Mouse (Mus musculus) spleen, adult 2 months (tissue): ENCODE results near the gene Mgat3. TPM values are rescaled to one million over a fixed set of nuclear protein-coding genes. Genes with fewer than 3 reads are reported as not detected.

Experiments used
- DNase-seq, 2 experiments: peaks; one replicate each; pipeline versions ENCODE4 v3.0.0 to v3.0.0-alpha.2; 2012 to 2021; ENCODE audit warnings: low spot score in 2 of 2, low read depth in 1 of 2
- H3K27ac ChIP-seq: fragments of 200-500 bp; 2 replicates; pipeline ENCODE4 v1.5.1; 2012; ENCODE audit warnings: low read length, inconsistent platforms; ENCODE audit not compliant: insufficient read depth
- H3K27me3 ChIP-seq: fragments of 200-500 bp; 2 replicates; pipeline ENCODE4 v1.6.1; 2012; ENCODE audit warnings: mild to moderate bottlenecking, moderate library complexity, low read length, inconsistent platforms; ENCODE audit not compliant: control insufficient read depth, insufficient read depth
- H3K36me3 ChIP-seq: fragments of 200-500 bp; 2 replicates; pipeline ENCODE4 v1.6.1; 2012; ENCODE audit warnings: mild to moderate bottlenecking, low read length, inconsistent platforms; ENCODE audit not compliant: control insufficient read depth, insufficient read depth
- H3K4me1 ChIP-seq: fragments of 200-500 bp; 2 replicates; pipeline ENCODE4 v1.6.1; 2011; ENCODE audit warnings: inconsistent platforms; ENCODE audit not compliant: control insufficient read depth, insufficient read depth, insufficient read length
- H3K4me3 ChIP-seq: fragments of 200-500 bp; 2 replicates; pipeline ENCODE4 v1.5.1; 2011; ENCODE audit warnings: mild to moderate bottlenecking, inconsistent platforms; ENCODE audit not compliant: insufficient read depth, insufficient read length; ENCODE audit errors: extremely low read depth
- CTCF ChIP-seq: fragments of 200-500 bp; IDR thresholded peaks from 2 replicates; pipeline ENCODE4 v1.5.1; 2011; ENCODE audit warnings: mild to moderate bottlenecking, inconsistent platforms; ENCODE audit not compliant: insufficient read depth, insufficient read length, insufficient replicate concordance; ENCODE audit errors: extremely low read depth
- POLR2A ChIP-seq: fragments of 200-500 bp; IDR thresholded peaks from 2 replicates; pipeline ENCODE4 v1.6.1; 2011; ENCODE audit warnings: low read depth, low read length, inconsistent platforms
- WGBS: fragments of 180-500 bp; shearing (Covaris S2); methylation state at CpG from one replicate; pipeline ENCODE4 v1.1.7; 2018; 5-methylcytosine and 5-hydroxymethylcytosine counted together
- polyA plus RNA-seq: library from polyadenylated mRNA; depleted of rRNA; stranded (reverse); fragments of >200 nt; gene quantifications from 2 replicates; pipeline ENCODE4 v1.2.3, GENCODE M21; 2012

Gene Mgat3
- polyA plus RNA-seq, 1 experiment, result 2.9 TPM

DNA sequence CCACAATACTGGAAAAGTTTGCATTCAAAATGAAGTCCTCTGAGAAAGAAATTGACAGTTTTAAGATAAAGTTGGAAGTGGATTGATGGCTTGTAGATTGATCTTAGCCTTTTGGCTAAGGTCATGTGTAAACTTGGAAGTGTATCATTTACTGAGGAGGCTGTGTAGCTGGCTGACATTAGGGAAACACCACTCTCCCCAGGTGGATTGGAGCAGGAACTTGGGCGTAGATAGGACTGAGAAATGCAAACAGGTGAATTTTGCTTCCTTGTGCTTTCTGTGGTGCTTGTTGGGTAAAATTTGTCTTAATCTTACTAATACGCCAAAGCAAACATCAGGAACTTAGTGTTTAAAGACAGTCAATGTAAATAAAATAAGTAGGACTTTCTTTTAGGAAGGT is 33.2 kb upstream of the Mgat3 start:
- TF ChIP-seq CTCF (no peak), POLR2A (no peak)
- 100% methylated on average over 2 of the region's 2 CpGs for WGBS

GRCm38 (mm10) chr15:80140878-80141277 is 32.6 kb upstream of the Mgat3 start:
- no peak for TF ChIP-seq POLR2A
- TF ChIP-seq CTCF, result no peak
- 97% methylated on average over 3 of the region's 3 CpGs for WGBS
- Histone ChIP-seq H3K4me3 (no peak overlapping the region), H3K36me3 (peaks cover 4% of the 10 kb centered on the region; the same call in 1 of the 2 replicates), H3K27me3 (no peaks in the 10 kb centered on the region), H3K4me1 (no peaks in the 10 kb centered on the region), H3K27ac (no peak overlapping the region)
- no peak for DNase-seq

More for the DNA sequence above, 33.2 kb upstream of the Mgat3 start:
- no peak for DNase-seq
- Histone ChIP-seq H3K36me3 (peaks cover 4% of the 10 kb centered on the region; the same call in 1 of the 2 replicates), H3K27ac (no peak overlapping the region), H3K27me3 (no peaks in the 10 kb centered on the region), H3K4me1 (no peaks in the 10 kb centered on the region), H3K4me3 (no peak overlapping the region)

- TF ChIP-seq POLR2A (no peak), CTCF (no peak)
- no peak for DNase-seq
- 94% methylated on average over 3 of the region's 3 CpGs for WGBS
- no peak overlapping the region for H3K27ac ChIP-seq
- H3K36me3 ChIP-seq, result peaks cover 4% of the 10 kb centered on the region; the same call in 1 of the 2 replicates
- H3K27me3 ChIP-seq, result no peaks in the 10 kb centered on the region
- no peak overlapping the region for H3K4me3 ChIP-seq
- H3K4me1 ChIP-seq, result no peaks in the 10 kb centered on the region
Measured at GRCm38 (mm10) chr15:80142130-80142529, 31.4 kb upstream of the Mgat3 start.

- no peak for DNase-seq
Measured at GRCm38 (mm10) chr15:80143760-80144159, 29.8 kb upstream of the Mgat3 start.

GRCm38 (mm10) chr15:80145397-80145796 is 28.1 kb upstream of the Mgat3 start:
- WGBS, result 100% methylated on average over 5 of the region's 5 CpGs
- Histone ChIP-seq H3K36me3 (peaks cover 11% of the 10 kb centered on the region), H3K27me3 (no peaks in the 10 kb centered on the region), H3K4me1 (peaks cover 13% of the 10 kb centered on the region; the same call in 1 of the 2 replicates), H3K4me3 (no peak overlapping the region), H3K27ac (no peak overlapping the region)
- no peak for DNase-seq
- TF ChIP-seq POLR2A (no peak), CTCF (no peak)

More at GRCm38 (mm10) chr15:80143760-80144159, 29.8 kb upstream of the Mgat3 start:
- Histone ChIP-seq H3K27ac (no peak overlapping the region), H3K36me3 (peaks cover 6% of the 10 kb centered on the region), H3K4me1 (peaks cover 6% of the 10 kb centered on the region; the same call in 1 of the 2 replicates), H3K4me3 (no peak overlapping the region), H3K27me3 (no peaks in the 10 kb centered on the region)
- no peak for TF ChIP-seq CTCF
- TF ChIP-seq POLR2A, result no peak
- 85% methylated on average over 6 of the region's 6 CpGs for WGBS

DNA sequence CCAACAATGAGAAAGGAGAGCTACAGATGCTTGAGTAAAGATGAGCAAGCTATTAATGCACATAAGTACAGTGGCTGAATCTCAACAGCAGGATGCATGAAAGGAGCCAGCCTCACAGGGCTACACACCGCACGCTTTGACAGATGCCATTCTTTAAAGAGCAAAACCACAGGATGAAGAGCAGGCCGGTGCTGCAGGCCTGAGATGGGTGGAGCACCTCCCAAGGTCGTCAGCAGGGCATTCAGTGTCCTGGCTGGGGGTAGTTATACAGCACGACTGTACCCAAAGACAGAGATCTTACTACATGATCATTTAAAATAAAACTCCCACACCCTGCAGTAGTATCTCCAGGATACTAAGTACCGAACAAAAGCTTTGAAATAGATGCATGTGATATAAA is 27.4 kb upstream of the Mgat3 start:
- no peak for DNase-seq
- Histone ChIP-seq H3K36me3 (peaks cover 14% of the 10 kb centered on the region), H3K4me1 (peaks cover 13% of the 10 kb centered on the region; the same call in 1 of the 2 replicates), H3K4me3 (no peak overlapping the region), H3K27me3 (no peaks in the 10 kb centered on the region), H3K27ac (no peak overlapping the region)
- TF ChIP-seq CTCF, result no peak
- TF ChIP-seq POLR2A, result no peak
- 43% methylated on average over 6 of the region's 6 CpGs for WGBS

DNA sequence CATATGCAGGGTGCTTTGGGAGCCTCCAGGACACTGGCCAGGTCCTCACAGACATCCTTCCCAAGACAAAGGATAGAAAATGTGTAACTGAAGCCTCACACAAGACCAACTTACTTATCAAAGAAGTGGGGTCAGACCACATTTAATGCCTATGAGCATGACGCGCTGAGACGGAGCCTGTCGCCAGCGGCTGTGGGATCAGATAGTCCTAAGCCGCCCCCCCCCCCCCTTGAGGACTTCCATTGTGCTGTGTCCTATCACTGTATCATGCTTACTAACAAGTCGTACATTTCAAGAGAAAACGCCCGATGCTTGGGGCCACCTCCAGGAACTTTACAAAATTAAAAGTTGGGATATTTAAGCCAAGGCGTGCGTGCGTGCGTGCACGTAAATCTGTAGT is 26.4 kb upstream of the Mgat3 start:
- H3K4me1 ChIP-seq, result peaks cover 13% of the 10 kb centered on the region; the same call in 1 of the 2 replicates
- TF ChIP-seq POLR2A (no peak), CTCF (no peak)

More for the DNA sequence above, 26.4 kb upstream of the Mgat3 start:
- Histone ChIP-seq H3K36me3 (peaks cover 15% of the 10 kb centered on the region), H3K4me3 (no peak overlapping the region), H3K27ac (no peak overlapping the region), H3K27me3 (no peaks in the 10 kb centered on the region)
- WGBS, result 89% methylated on average over 14 of the region's 14 CpGs
- no peak for DNase-seq
